Mouse (Mus musculus) stomach, postnatal 0 days (tissue): Measurements from ENCODE around the gene Cmtm2a.

Experiments used
- CTCF ChIP-seq: IDR thresholded peaks from 2 replicates; pipeline ENCODE4 v1.5.1; 2016; ENCODE audit warnings: antibody characterized with exemption, low read depth, mild to moderate bottlenecking, moderate library complexity
- EP300 ChIP-seq: optimal IDR thresholded peaks from 2 replicates; pipeline ENCODE3; 2016; ENCODE audit warnings: antibody characterized with exemption

GRCm38 (mm10) chr8:104251461-104251860 is 41.5 kb downstream of the Cmtm2a start:
- TF ChIP-seq EP300 = no peak
- TF ChIP-seq CTCF = no peak
